Mouse (Mus musculus) megakaryocyte, embryonic 14.5 days (primary cell): ENCODE measurements around the gene Lpcat2.

Experiments used
- FLI1 ChIP-seq: IDR thresholded peaks from 2 replicates; pipeline ENCODE4 v1.6.1; 2012; ENCODE audit warnings: low read length, inconsistent platforms, mixed read lengths
- GATA1 ChIP-seq: IDR thresholded peaks from 3 replicates; pipeline ENCODE4 v1.6.1; 2012; ENCODE audit warnings: mixed read lengths, low read length, inconsistent platforms, borderline replicate concordance

- TF ChIP-seq GATA1 = no peak
- no peak for TF ChIP-seq FLI1
Measured at GRCm38 (mm10) chr8:92881247-92881646, 26.1 kb downstream of the Lpcat2 start.
